Mouse (Mus musculus) neural tube, embryonic 13.5 days (tissue): ENCODE results near the gene 5730455P16Rik. TPM values are rescaled to one million over a fixed set of nuclear protein-coding genes. Genes with fewer than 3 reads are reported as not detected.
A peak's percentile ranks its signal among the peaks of the same experiment; 100 is the strongest.
"Not testable (repeated sequence)": the region's sequence is repeated elsewhere in the genome, so short reads cannot be mapped to it uniquely, and the experiment has no call there.

Source experiments
- ATAC-seq: fragments of 200-750 bp; cut with Nextera tagmentation; 2 replicates; pipeline ENCODE4 v1.8.0; 2017; ENCODE audit warnings: low read depth, mild to moderate bottlenecking, moderate TSS enrichment, moderate library complexity
- H3K27ac ChIP-seq: fragments of 300-500 bp; sonication (generic); replicated peaks from 2 replicates; pipeline ENCODE4 v1.5.1; 2015; ENCODE audit warnings: moderate library complexity, mild to moderate bottlenecking, inconsistent platforms
- H3K27me3 ChIP-seq: fragments of 300-500 bp; sonication (generic); 2 replicates; pipeline ENCODE4 v1.6.1; 2015; ENCODE audit warnings: mild to moderate bottlenecking, inconsistent platforms
- H3K36me3 ChIP-seq: fragments of 300-500 bp; sonication (generic); 2 replicates; pipeline ENCODE4 v1.6.1; 2015; ENCODE audit warnings: mild to moderate bottlenecking, inconsistent platforms
- H3K4me1 ChIP-seq: fragments of 300-500 bp; sonication (generic); replicated peaks from 2 replicates; pipeline ENCODE4 v1.6.1; 2015; ENCODE audit warnings: inconsistent platforms
- H3K4me2 ChIP-seq: fragments of 300-500 bp; sonication (generic); 2 replicates; pipeline ENCODE4 v1.6.1; 2015; ENCODE audit warnings: inconsistent platforms, mild to moderate bottlenecking, moderate library complexity
- H3K4me3 ChIP-seq: fragments of 300-500 bp; sonication (generic); 2 replicates; pipeline ENCODE4 v1.5.1; 2015; ENCODE audit warnings: mild to moderate bottlenecking, inconsistent platforms
- H3K9ac ChIP-seq: fragments of 300-500 bp; sonication (generic); 2 replicates; pipeline ENCODE4 v1.6.1; 2015; ENCODE audit warnings: moderate library complexity, mild to moderate bottlenecking, inconsistent platforms
- H3K9me3 ChIP-seq: fragments of 300-500 bp; sonication (generic); 2 replicates; pipeline ENCODE4 v1.6.1; 2016; ENCODE audit warnings: inconsistent platforms
- WGBS: fragments of 180-500 bp; shearing (Covaris S2); methylation state at CpG from one replicate; pipeline ENCODE4 v1.1.7; 2015; 5-methylcytosine and 5-hydroxymethylcytosine counted together
- polyA plus RNA-seq: library from polyadenylated mRNA; unstranded; fragments of >200 nt; fragmentation: Nextera tagmentation; extraction: Ambion mirVana; gene quantifications from 2 replicates; pipeline ENCODE4 v1.2.1, GENCODE M21; 2015

The 5730455P16Rik gene
- 30.4 and 33.4 TPM in 2 replicates for polyA plus RNA-seq

GRCm38 (mm10) chr11:80377712-80378451, at the start of gene 5730455P16Rik:
5730455P16Rik (minus strand) TSS chr11:80378034.
- Histone ChIP-seq H3K4me2 (peak within 1 kb of the TSS; percentile 71), H3K4me1 (peaks cover 25% of the 10 kb centered on the region), H3K9ac (peak within 1 kb of the TSS; percentile 98), H3K4me3 (peak within 1 kb of the TSS; percentile 85), H3K27ac (peak within 1 kb of the TSS; percentile 93), H3K9me3 (no peaks in the 10 kb centered on the region), H3K36me3 (peaks cover 23% of the 10 kb centered on the region), H3K27me3 (no peaks in the 10 kb centered on the region)
- WGBS: 3% methylated on average over 43 of the region's 43 CpGs
- ATAC-seq: peak; percentile 72

- H3K36me3 ChIP-seq, H3K4me2 ChIP-seq, H3K9ac ChIP-seq, H3K27me3 ChIP-seq, H3K4me3 ChIP-seq, ATAC-seq, H3K27ac ChIP-seq, H3K9me3 ChIP-seq: not testable (repeated sequence)
- H3K4me1 ChIP-seq: peaks cover 16% of the 10 kb centered on the region
- 81% methylated on average over 16 of the region's 16 CpGs for WGBS
Observed at GRCm38 (mm10) chr11:80426029-80426813, 48.4 kb upstream of the 5730455P16Rik start.

DNA sequence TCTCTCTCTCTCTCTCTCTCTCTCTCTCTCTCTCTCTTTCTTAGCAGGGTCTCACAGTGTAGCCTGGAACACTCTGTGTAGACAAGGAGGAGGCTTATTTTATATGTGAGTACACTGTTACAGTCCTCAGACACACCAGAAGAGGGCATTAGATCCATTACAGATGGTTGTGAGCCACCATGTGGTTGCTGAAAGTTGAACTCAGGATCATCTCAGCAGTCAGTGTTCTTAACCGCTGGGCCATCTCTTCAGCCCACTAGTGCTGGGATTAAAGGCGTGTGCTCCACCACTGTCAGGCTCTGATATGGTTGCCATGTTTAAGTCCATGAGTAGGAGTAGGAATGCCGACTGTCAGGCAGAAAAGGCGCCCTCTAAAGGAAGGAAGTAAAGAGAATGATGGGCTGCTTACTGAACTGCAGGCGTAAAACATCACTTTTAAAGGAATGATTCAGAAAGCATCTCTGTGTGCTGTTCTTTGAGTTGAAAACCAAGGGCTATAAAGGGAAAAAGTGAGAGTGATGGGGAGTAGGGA, 47.5 kb upstream of the 5730455P16Rik start:
- H3K36me3 ChIP-seq: no peaks in the 10 kb centered on the region
- no peak overlapping the region for H3K27ac ChIP-seq
- H3K4me3 ChIP-seq: no peak overlapping the region
- WGBS: 60% methylated on average over 5 of the region's 5 CpGs
- H3K4me1 ChIP-seq: peaks cover 14% of the 10 kb centered on the region
- ATAC-seq: no peak
- H3K27me3 ChIP-seq: no peaks in the 10 kb centered on the region
- H3K9ac ChIP-seq: no peak overlapping the region
- H3K9me3 ChIP-seq: no peaks in the 10 kb centered on the region
- no peak overlapping the region for H3K4me2 ChIP-seq

DNA sequence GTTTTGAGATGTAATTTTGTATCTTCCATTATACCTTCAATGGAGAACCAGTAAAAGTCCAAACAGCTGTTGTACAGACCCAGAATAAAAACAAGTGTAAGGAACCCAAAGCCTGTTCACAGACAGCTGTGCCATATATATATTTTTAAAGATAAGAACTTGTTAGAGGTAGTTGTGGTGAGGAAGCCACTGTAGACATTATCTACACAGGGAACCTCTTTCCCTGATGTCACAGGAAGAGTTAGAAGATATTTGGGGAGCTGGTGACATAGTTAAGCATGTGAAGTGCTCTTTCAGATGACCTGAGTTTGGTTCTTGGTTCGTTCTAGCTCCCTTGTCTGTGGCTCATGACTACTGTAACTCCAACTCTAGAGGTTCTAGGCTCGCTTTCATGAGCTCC, 46.9 kb upstream of the 5730455P16Rik start:
- 90% methylated on average over 2 of the region's 2 CpGs for WGBS

GRCm38 (mm10) chr11:80421421-80422047, 43.7 kb upstream of the 5730455P16Rik start:
- H3K4me3 ChIP-seq: no peak overlapping the region
- no peaks in the 10 kb centered on the region for H3K4me1 ChIP-seq
- no peak for ATAC-seq
- no peak overlapping the region for H3K27ac ChIP-seq
- no peaks in the 10 kb centered on the region for H3K27me3 ChIP-seq
- 87% methylated on average over 7 of the region's 7 CpGs for whole genome bisulfite sequencing
- no peak overlapping the region for H3K9ac ChIP-seq
- H3K36me3 ChIP-seq: peaks cover 9% of the 10 kb centered on the region
- H3K9me3 ChIP-seq: peaks cover 7% of the 10 kb centered on the region; the same call in 1 of the 2 replicates
- no peak overlapping the region for H3K4me2 ChIP-seq

More for the DNA sequence above, 46.9 kb upstream of the 5730455P16Rik start:
- Histone ChIP-seq H3K9ac (no peak overlapping the region), H3K27ac (no peak overlapping the region), H3K4me3 (no peak overlapping the region), H3K27me3 (no peaks in the 10 kb centered on the region), H3K9me3 (no peaks in the 10 kb centered on the region), H3K4me2 (no peak overlapping the region), H3K4me1 (peaks cover 9% of the 10 kb centered on the region), H3K36me3 (no peaks in the 10 kb centered on the region)
- no peak for ATAC-seq

DNA sequence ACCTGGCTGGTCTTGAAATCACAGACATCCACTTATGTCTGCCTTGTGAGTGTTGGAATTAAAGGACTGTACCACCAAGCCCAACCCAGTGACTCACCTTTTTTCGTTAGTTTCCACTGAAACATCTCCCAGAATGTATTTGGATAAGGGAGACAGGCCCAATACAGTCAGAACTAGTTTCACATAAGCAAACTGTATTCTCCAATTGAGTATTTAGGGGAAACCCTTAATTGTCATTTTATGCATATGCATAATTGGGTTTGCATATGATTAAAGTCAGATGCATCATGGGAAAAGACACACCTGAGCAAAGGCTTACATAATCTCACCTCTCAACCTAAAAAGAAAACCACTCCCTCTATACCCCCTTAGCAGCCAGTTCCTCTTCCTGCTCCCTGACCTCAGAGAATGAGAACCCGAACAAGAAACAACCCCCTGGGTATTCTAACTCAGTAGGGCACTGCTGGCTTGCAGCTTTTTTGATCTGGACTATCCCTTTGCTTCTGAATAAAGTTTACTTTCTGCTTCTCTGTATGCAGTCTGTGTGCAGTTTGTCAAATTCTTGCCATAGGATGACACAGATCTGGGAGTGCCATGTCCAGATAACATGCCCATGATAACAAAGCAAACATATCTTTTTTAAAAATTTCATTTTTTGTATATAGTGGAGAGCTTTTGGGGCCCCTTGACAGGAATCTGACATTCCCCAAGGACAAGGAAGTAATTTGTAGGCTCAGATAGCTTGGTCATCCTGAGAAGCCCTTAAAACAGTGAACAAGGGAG, 42.6 kb upstream of the 5730455P16Rik start:
- H3K36me3 ChIP-seq: peaks cover 16% of the 10 kb centered on the region
- no peaks in the 10 kb centered on the region for H3K27me3 ChIP-seq
- H3K4me2 ChIP-seq: no peak overlapping the region
- WGBS: 69% methylated on average over 2 of the region's 2 CpGs
- no peaks in the 10 kb centered on the region for H3K4me1 ChIP-seq
- no peak overlapping the region for H3K27ac ChIP-seq
- no peak for ATAC-seq
- H3K4me3 ChIP-seq: no peak overlapping the region
- peaks cover 11% of the 10 kb centered on the region; the same call in 1 of the 2 replicates for H3K9me3 ChIP-seq
- no peak overlapping the region for H3K9ac ChIP-seq

DNA sequence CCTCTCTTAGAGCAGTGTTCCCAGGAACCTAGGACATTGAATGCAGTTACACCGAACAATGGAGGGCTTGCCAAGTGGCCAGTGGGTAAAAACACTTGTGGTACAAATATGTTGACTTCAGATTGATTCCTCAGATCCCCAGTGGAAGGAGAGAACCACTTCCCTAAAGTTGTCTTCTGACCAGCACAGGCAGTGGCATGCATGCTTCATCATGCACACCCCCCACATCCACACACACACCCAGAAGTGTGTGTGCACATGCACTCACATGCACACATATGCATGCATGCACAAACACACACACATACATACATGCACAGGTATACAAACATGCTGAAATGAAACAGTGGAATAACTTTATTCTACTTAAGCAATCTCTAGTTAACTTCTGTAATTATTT, 41.9 kb upstream of the 5730455P16Rik start:
- no peak overlapping the region for H3K4me3 ChIP-seq

DNA sequence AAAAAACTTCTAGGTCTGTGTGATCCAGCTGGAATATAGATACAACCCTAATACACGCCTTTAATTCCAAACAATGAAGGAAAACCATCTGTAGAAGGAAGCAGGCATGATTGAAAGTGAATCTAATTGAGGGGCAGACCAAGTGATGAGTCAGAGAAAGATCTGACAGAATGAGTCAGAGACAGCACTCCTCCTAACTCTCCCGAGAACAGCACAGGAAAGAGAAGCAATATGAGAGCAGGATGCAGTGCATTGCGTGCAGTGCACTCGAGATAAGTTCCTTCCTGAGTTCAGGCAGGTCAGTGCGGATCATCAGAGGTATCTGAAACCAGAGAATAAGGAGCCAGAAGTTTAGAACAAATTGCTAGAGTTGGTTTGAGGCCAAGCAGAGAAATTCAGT, 39.3 kb upstream of the 5730455P16Rik start:
- no peak for ATAC-seq
- Histone ChIP-seq H3K4me2 (no peak overlapping the region), H3K9ac (no peak overlapping the region), H3K27me3 (no peaks in the 10 kb centered on the region), H3K4me1 (no peaks in the 10 kb centered on the region), H3K4me3 (no peak overlapping the region), H3K27ac (no peak overlapping the region), H3K9me3 (peaks cover 11% of the 10 kb centered on the region; the same call in 1 of the 2 replicates), H3K36me3 (peaks cover 32% of the 10 kb centered on the region)
- WGBS: 93% methylated on average over 5 of the region's 5 CpGs

More for the DNA sequence above, 41.9 kb upstream of the 5730455P16Rik start:
- H3K27me3 ChIP-seq: no peaks in the 10 kb centered on the region
- H3K9me3 ChIP-seq: peaks cover 11% of the 10 kb centered on the region; the same call in 1 of the 2 replicates
- H3K9ac ChIP-seq: no peak overlapping the region
- WGBS: 84% methylated on average over 1 of the region's 1 CpGs
- H3K4me1 ChIP-seq: no peaks in the 10 kb centered on the region
- no peak overlapping the region for H3K27ac ChIP-seq
- H3K36me3 ChIP-seq: peaks cover 23% of the 10 kb centered on the region
- no peak for ATAC-seq
- no peak overlapping the region for H3K4me2 ChIP-seq

DNA sequence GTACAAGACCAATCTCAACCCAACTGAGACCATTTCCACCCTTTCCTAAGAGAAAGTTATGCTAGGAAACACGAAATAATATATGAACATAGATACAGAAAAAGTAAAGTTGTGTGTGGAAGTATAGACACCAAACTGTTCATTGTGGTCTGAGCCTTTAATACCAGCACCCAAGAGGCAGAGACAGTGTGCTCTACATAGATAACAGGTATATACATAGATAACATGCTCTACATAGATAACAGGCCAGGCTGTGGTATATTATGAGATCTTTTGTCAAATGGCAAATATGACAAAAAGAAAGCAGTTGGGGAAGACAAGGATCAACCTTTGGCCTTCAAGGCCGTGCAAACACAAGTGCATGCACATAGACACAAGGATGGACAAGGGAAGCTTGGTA, 32.5 kb upstream of the 5730455P16Rik start:
- H3K27me3 ChIP-seq: no peaks in the 10 kb centered on the region
- H3K4me1 ChIP-seq: no peaks in the 10 kb centered on the region
- no peaks in the 10 kb centered on the region for H3K9me3 ChIP-seq
- no peak overlapping the region for H3K27ac ChIP-seq
- WGBS: 90% methylated on average over 2 of the region's 2 CpGs
- peaks cover 72% of the 10 kb centered on the region for H3K36me3 ChIP-seq
- H3K4me2 ChIP-seq: no peak overlapping the region
- H3K9ac ChIP-seq: no peak overlapping the region
- no peak overlapping the region for H3K4me3 ChIP-seq
- ATAC-seq: no peak

DNA sequence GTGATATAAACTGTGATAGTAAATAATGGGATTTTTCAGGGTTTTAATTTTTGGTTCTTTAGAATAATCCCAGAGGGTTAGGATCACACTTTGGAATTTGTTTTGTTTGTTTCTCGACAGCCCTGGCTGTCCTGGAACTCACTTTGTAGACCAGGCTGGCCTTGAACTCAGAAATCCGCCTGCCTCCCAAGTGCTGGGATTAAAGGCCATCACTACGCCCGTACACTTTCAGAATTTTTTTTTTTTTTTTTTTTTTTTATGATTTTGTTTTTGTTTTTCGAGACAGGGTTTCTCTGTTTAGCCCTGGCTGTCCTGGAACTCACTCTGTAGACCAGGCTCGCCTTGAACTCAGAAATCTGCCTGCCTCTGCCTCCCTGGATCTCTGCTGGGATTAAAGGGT, 30.0 kb upstream of the 5730455P16Rik start:
- H3K4me3 ChIP-seq, H3K4me1 ChIP-seq, ATAC-seq, H3K27me3 ChIP-seq, H3K4me2 ChIP-seq, H3K9ac ChIP-seq, H3K27ac ChIP-seq, H3K9me3 ChIP-seq: not testable (repeated sequence)
- peaks cover 73% of the 10 kb centered on the region for H3K36me3 ChIP-seq
- 99% methylated on average over 6 of the region's 6 CpGs for WGBS

DNA sequence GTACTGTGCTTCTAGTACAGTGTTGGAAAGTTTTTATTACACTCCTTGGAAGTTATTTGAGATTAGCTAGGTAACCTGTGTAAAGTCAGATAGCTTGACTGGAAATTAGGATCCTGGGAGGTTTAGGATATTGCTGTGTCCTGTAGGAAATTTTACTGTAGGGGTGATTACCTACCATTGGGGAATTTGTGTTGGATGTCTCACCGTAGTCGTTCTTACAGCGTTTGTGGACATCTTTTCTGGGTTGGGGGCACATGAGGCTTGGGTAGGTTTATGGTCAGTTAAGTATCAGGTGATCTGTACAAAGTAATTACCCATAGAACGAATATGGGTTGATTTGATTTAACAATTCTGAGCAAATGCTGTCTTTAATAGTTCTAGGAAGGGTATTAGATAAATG, 18.8 kb upstream of the 5730455P16Rik start:
- H3K27ac ChIP-seq: no peak overlapping the region
- no peak overlapping the region for H3K4me2 ChIP-seq
- H3K27me3 ChIP-seq: no peaks in the 10 kb centered on the region
- no peak overlapping the region for H3K4me3 ChIP-seq
- no peaks in the 10 kb centered on the region for H3K4me1 ChIP-seq
- peaks cover 74% of the 10 kb centered on the region for H3K36me3 ChIP-seq
- WGBS: 92% methylated on average over 4 of the region's 4 CpGs
- no peaks in the 10 kb centered on the region for H3K9me3 ChIP-seq
- H3K9ac ChIP-seq: no peak overlapping the region
- no peak for ATAC-seq
